ENCODE assay signal across 9 mouse cellular contexts in the genomic region with DNA sequence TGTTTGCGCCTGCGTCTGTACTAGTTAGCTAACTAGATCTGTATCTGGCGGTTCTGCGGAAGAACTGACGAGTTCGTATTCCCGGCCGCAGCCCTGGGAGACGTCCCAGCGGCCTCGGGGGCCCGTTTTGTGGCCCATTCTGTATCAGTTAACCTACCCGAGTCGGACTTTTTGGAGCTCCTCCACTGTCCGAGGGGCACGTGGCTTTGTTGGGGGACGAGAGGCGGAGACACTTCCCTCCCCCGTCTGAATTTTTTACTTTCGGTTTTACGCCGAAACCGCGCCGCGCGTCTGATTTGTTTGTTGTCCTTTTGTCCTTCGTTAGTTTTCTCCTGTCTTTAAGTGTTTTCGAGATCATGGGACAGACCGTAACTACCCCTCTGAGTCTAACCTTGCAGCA. TPM values are rescaled to one million over a fixed set of nuclear protein-coding genes. Genes with fewer than 3 reads are reported as not detected.
DNase-seq lines count a peak whose midpoint lies in the region; ATAC-seq and TF ChIP-seq lines count a peak whose summit lies in the region.
"Not testable (repeated sequence)": the region's sequence is repeated elsewhere in the genome, so short reads cannot be mapped to it uniquely, and the experiment has no call there.
"Had no signal": no experiment of that assay in that cellular context is flagged by ENCODE, and none has a peak within 500 bp of the region (broad histone marks: within the 10 kb centered on the region; RNA-seq: fewer than 3 reads in every experiment).

No protein-coding gene starts in this region.

- peak overlapping the region; percentile 67 for H3K4me2 ChIP-seq in hindbrain, embryonic 15.5 days
- peak overlapping the region; percentile 42 for H3K4me2 ChIP-seq in lung, embryonic 16.5 days (ENCODE audit: low read depth, low read length)

- peak overlapping the region; percentile 49 for H3K4me3 ChIP-seq in hindbrain, embryonic 15.5 days
- H3K4me3 ChIP-seq in lung, embryonic 16.5 days (ENCODE audit: low read length) = peak overlapping the region; percentile 58
- peak overlapping the region; percentile 56 for H3K4me3 ChIP-seq in olfactory bulb, adult 2 months (ENCODE audit: insufficient read depth, low read depth, low read length)

- not testable (repeated sequence) for H3K36me3 ChIP-seq in hindbrain, embryonic 15.5 days; lung, embryonic 16.5 days (ENCODE audit: control insufficient read depth, insufficient read depth, low read length)

- not testable (repeated sequence) for H3K9ac ChIP-seq in hindbrain, embryonic 15.5 days
- peak overlapping the region; percentile 63 for H3K9ac ChIP-seq in lung, embryonic 16.5 days (ENCODE audit: low read length)

- ATAC-seq in hindbrain, embryonic 15.5 days (ENCODE audit: low FRiP score, low read depth); lung, embryonic 16.5 days (ENCODE audit: low read depth): not testable (repeated sequence)

- TF ChIP-seq CTCF in olfactory bulb, adult 2 months (IDR thresholded peaks at IDR 0.05; ENCODE audit: insufficient read depth, low read depth, low read length) = not testable (repeated sequence)

- H3K4me1 ChIP-seq in hindbrain, embryonic 15.5 days (replicated peaks); lung, embryonic 16.5 days (replicated peaks; ENCODE audit: control insufficient read depth, insufficient read depth, low read length); olfactory bulb, adult 2 months (ENCODE audit: control insufficient read depth, insufficient read depth, low read length): not testable (repeated sequence)

- DNase-seq in adrenal gland, adult (ENCODE audit: inconsistent age in 2 of 2, low spot score in 1 of 2) = peak; percentile 66 to 88
- peak; percentile 52 for DNase-seq in embryo, embryonic 10.5 days (ENCODE audit: low spot score)
- DNase-seq in gastrocnemius, postnatal 14 days = peak; percentile 39
- peak; percentile 28 to 39 for DNase-seq in layer of hippocampus, postnatal 10 days (ENCODE audit: low spot score in 2 of 2)
- DNase-seq in thymus, postnatal 14 days = peak; percentile 51

- intact Hi-C loops in gastrocnemius, postnatal 14 days (cut with DNase I; ENCODE audit: low total_unique reads) = not testable (repeated sequence)

- not testable (repeated sequence) for H3K27me3 ChIP-seq in hindbrain, embryonic 15.5 days; lung, embryonic 16.5 days (ENCODE audit: control insufficient read depth, insufficient read depth, low read depth, low read length)

- TF ChIP-seq POLR2A in olfactory bulb, adult 2 months (IDR thresholded peaks at IDR 0.05; ENCODE audit: insufficient read depth, low read depth, low read length) = not testable (repeated sequence)

- 4% methylated on average over 30 of the region's 30 CpGs for WGBS in hindbrain, embryonic 15.5 days
- WGBS in lung, embryonic 16.5 days = 17% methylated on average over 20 of the region's 30 CpGs
- WGBS in olfactory bulb, adult 2 months = 16% methylated on average over 30 of the region's 30 CpGs

- not testable (repeated sequence) for H3K9me3 ChIP-seq in hindbrain, embryonic 15.5 days; lung, embryonic 16.5 days (ENCODE audit: control insufficient read depth, low read length)

- H3K27ac ChIP-seq in hindbrain, embryonic 15.5 days (replicated peaks) = not testable (repeated sequence)
- H3K27ac ChIP-seq in lung, embryonic 16.5 days (ENCODE audit: low read length) = peak overlapping the region; percentile 39; the same call in 1 of the 2 replicates
- peak overlapping the region; percentile 42; the same call in 1 of the 2 replicates for H3K27ac ChIP-seq in olfactory bulb, adult 2 months (ENCODE audit: insufficient read depth, low read depth, low read length)

RNA-seq across cellular contexts. Expression of gene Cep85, which starts 26.8 kb away (rescaled TPM):
- total RNA-seq in gastrocnemius, postnatal 14 days (2021) = 10 to 100 TPM; 31.9 to 49.8 TPM
- polyA plus RNA-seq in hindbrain, embryonic 15.5 days (2015; fragmentation: Nextera tagmentation; extraction: Ambion mirVana) = 18.8 and 22.1 TPM in 2 replicates
- 10 to 100 TPM; 11.8 to 16.0 TPM for total RNA-seq in layer of hippocampus, postnatal 10 days (2021)
- 51.9 and 56.1 TPM in 2 replicates for polyA plus RNA-seq in lung, embryonic 16.5 days (2015; fragmentation: Nextera tagmentation; extraction: Ambion mirVana)
- polyA plus RNA-seq in olfactory bulb, adult 2 months (2012; ENCODE audit: insufficient read depth, insufficient read length, low replicate concordance, missing spikeins) = 428 TPM in 1 of 2 replicates, not detected in the other

RNA-seq across cellular contexts. Expression of gene Sh3bgrl3, which starts 31.5 kb away (rescaled TPM):
- 10 to 100 TPM; 30.4 to 37.5 TPM for total RNA-seq in gastrocnemius, postnatal 14 days (2021)
- polyA plus RNA-seq in hindbrain, embryonic 15.5 days (2015; fragmentation: Nextera tagmentation; extraction: Ambion mirVana) = 425 and 442 TPM in 2 replicates
- total RNA-seq in layer of hippocampus, postnatal 10 days (2021) = 100 to 1,000 TPM; 292 to 301 TPM
- 466 and 467 TPM in 2 replicates for polyA plus RNA-seq in lung, embryonic 16.5 days (2015; fragmentation: Nextera tagmentation; extraction: Ambion mirVana)
- polyA plus RNA-seq in olfactory bulb, adult 2 months (2012; ENCODE audit: insufficient read depth, insufficient read length, low replicate concordance, missing spikeins) = 1,207 TPM in 1 of 2 replicates, not detected in the other

RNA-seq across cellular contexts. Expression of gene Gm7534, which starts 42.7 kb away (rescaled TPM):
- not detected for total RNA-seq in gastrocnemius, postnatal 14 days (2021)
- not detected in 2 replicates for polyA plus RNA-seq in hindbrain, embryonic 15.5 days (2015; fragmentation: Nextera tagmentation; extraction: Ambion mirVana)
- total RNA-seq in layer of hippocampus, postnatal 10 days (2021) = not detected
- polyA plus RNA-seq in lung, embryonic 16.5 days (2015; fragmentation: Nextera tagmentation; extraction: Ambion mirVana) = not detected in 2 replicates
- not detected in 2 replicates for polyA plus RNA-seq in olfactory bulb, adult 2 months (2012; ENCODE audit: insufficient read depth, insufficient read length, low replicate concordance, missing spikeins)
- total RNA-seq: layer of hippocampus, postnatal 25 days had no signal

RNA-seq across cellular contexts. Expression of gene Ubxn11, which starts 57.7 kb away (rescaled TPM):
- total RNA-seq in gastrocnemius, postnatal 14 days (2021) = 1 to 10 TPM in 1 of 2 experiments, under 1 TPM in 1; 0.70 to 1.2 TPM
- polyA plus RNA-seq in hindbrain, embryonic 15.5 days (2015; fragmentation: Nextera tagmentation; extraction: Ambion mirVana) = 17.1 and 21.3 TPM in 2 replicates
- 10 to 100 TPM; 19.5 to 23.2 TPM for total RNA-seq in layer of hippocampus, postnatal 10 days (2021)
- 14.9 and 16.6 TPM in 2 replicates for polyA plus RNA-seq in lung, embryonic 16.5 days (2015; fragmentation: Nextera tagmentation; extraction: Ambion mirVana)
- polyA plus RNA-seq in olfactory bulb, adult 2 months (2012; ENCODE audit: insufficient read depth, insufficient read length, low replicate concordance, missing spikeins) = not detected in 2 replicates
